Mouse (Mus musculus) CH12.LX (cell line): Measurements from ENCODE around the gene Hexim2. TPM values are rescaled to one million over a fixed set of nuclear protein-coding genes. Genes with fewer than 3 reads are reported as not detected.
A peak's percentile ranks its signal among the peaks of the same experiment; 100 is the strongest.

Source experiments
- DNase-seq: peaks from one replicate; pipeline ENCODE4 v3.0.0-alpha.2; 2013; ENCODE audit errors: extremely low read depth
- H3K27ac ChIP-seq: 2 replicates; pipeline ENCODE4 v1.5.1; 2012; ENCODE audit warnings: low read depth, mild to moderate bottlenecking, control low read depth, moderate library complexity; ENCODE audit not compliant: insufficient read depth
- H3K27me3 ChIP-seq: replicated peaks from 2 replicates; pipeline ENCODE3; 2012; ENCODE audit warnings: inconsistent platforms
- H3K36me3 ChIP-seq, 2 experiments: replicated peaks in 1 of 2; 2 replicates each; pipeline versions ENCODE3 to v1.6.1; 2012; ENCODE audit warnings: inconsistent platforms in 1 of 2, low read length in 1 of 2, mild to moderate bottlenecking in 1 of 2, mixed read lengths in 1 of 2, moderate library complexity in 1 of 2; ENCODE audit not compliant: control insufficient read depth in 1 of 2, insufficient read depth in 1 of 2
- H3K4me1 ChIP-seq, 2 experiments: 2 replicates each; pipeline ENCODE4 v1.6.1; 2012; ENCODE audit warnings: inconsistent platforms in 1 of 2, moderate library complexity in 1 of 2; ENCODE audit not compliant: insufficient read depth in 2 of 2, control insufficient read depth in 1 of 2
- H3K4me2 ChIP-seq: 2 replicates; pipeline ENCODE4 v1.6.1; 2012; ENCODE audit warnings: low read depth, mild to moderate bottlenecking, control low read depth; ENCODE audit not compliant: poor library complexity, insufficient read depth, severe bottlenecking
- H3K4me3 ChIP-seq, 3 experiments: fragments of 150-350 bp in 1 of 3; sonication (generic) in 1 of 3; replicated peaks in 1 of 3; 2 replicates each; pipeline versions ENCODE3 to v1.5.1; 2011 to 2012; ENCODE audit warnings: low read depth in 2 of 3, low read length in 2 of 3, mild to moderate bottlenecking in 2 of 3, moderate library complexity in 2 of 3, control low read depth in 1 of 3, improper control_type of control experiment in 1 of 3, inconsistent platforms in 1 of 3, mixed read lengths in 1 of 3; ENCODE audit not compliant: poor library complexity in 1 of 3
- H3K79me2 ChIP-seq: replicated peaks from 2 replicates; pipeline ENCODE4 v1.6.1; 2012; ENCODE audit warnings: mild to moderate bottlenecking, moderate library complexity; ENCODE audit not compliant: control insufficient read depth, poor library complexity, insufficient read depth, severe bottlenecking; ENCODE audit errors: extremely low read depth
- H3K9ac ChIP-seq: 2 replicates; pipeline ENCODE4 v1.6.1; 2012; ENCODE audit warnings: low read depth, mild to moderate bottlenecking, control low read depth, moderate library complexity; ENCODE audit not compliant: insufficient read depth
- H3K9me3 ChIP-seq: replicated peaks from 2 replicates; pipeline ENCODE3; 2012; ENCODE audit warnings: low read length, inconsistent platforms, mixed read lengths
- BHLHE40 ChIP-seq: IDR thresholded peaks from 2 replicates; pipeline ENCODE4 v1.6.1; 2011; ENCODE audit warnings: mild to moderate bottlenecking, low read depth, low read length, improper control_type of control experiment
- CHD1 ChIP-seq: IDR thresholded peaks from 2 replicates; pipeline ENCODE4 v1.6.1; 2012; ENCODE audit warnings: low read depth, low read length, improper control_type of control experiment, inconsistent platforms
- CHD2 ChIP-seq: IDR thresholded peaks from 2 replicates; pipeline ENCODE4 v1.6.1; 2011; ENCODE audit warnings: low read length, improper control_type of control experiment
- CTCF ChIP-seq, 2 experiments: IDR thresholded peaks in 1 of 2; conservative IDR thresholded peaks in 1 of 2; 2 replicates each; pipeline ENCODE4 v1.5.1; 2011 to 2012; ENCODE audit warnings: low read depth in 2 of 2, low read length in 2 of 2, improper control_type of control experiment in 1 of 2, inconsistent platforms in 1 of 2, mild to moderate bottlenecking in 1 of 2, moderate library complexity in 1 of 2
- E2F4 ChIP-seq: IDR thresholded peaks from 2 replicates; pipeline ENCODE4 v1.6.1; 2011; ENCODE audit warnings: low read depth, low read length, improper control_type of control experiment; ENCODE audit not compliant: insufficient replicate concordance
- ELF1 ChIP-seq: IDR thresholded peaks from 2 replicates; pipeline ENCODE4 v1.6.1; 2014; ENCODE audit warnings: low read depth, mild to moderate bottlenecking, inconsistent platforms, low read length, improper control_type of control experiment
- EP300 ChIP-seq: IDR thresholded peaks from 2 replicates; pipeline ENCODE4 v1.6.1; 2011; ENCODE audit warnings: low read length, improper control_type of control experiment
- ETS1 ChIP-seq: conservative IDR thresholded peaks from 2 replicates; pipeline ENCODE4 v1.6.1; 2012; ENCODE audit warnings: low read depth, mild to moderate bottlenecking, inconsistent platforms, low read length, improper control_type of control experiment, moderate library complexity
- GABPA ChIP-seq: IDR thresholded peaks from 2 replicates; pipeline ENCODE4 v1.6.1; 2012; ENCODE audit warnings: low read depth, low read length, improper control_type of control experiment, inconsistent platforms; ENCODE audit not compliant: insufficient replicate concordance
- HCFC1 ChIP-seq: IDR thresholded peaks from 2 replicates; pipeline ENCODE4 v1.6.1; 2012; ENCODE audit warnings: low read depth, mild to moderate bottlenecking, inconsistent platforms, low read length, improper control_type of control experiment
- IRF4 ChIP-seq: IDR thresholded peaks from 2 replicates; pipeline ENCODE4 v1.6.1; 2014; ENCODE audit warnings: low read depth, mild to moderate bottlenecking, inconsistent platforms, low read length, improper control_type of control experiment
- KAT2A ChIP-seq: IDR thresholded peaks from 2 replicates; pipeline ENCODE4 v1.6.1; 2012; ENCODE audit warnings: low read length, improper control_type of control experiment, inconsistent platforms; ENCODE audit not compliant: insufficient replicate concordance
- MAX ChIP-seq: IDR thresholded peaks from 2 replicates; pipeline ENCODE4 v1.6.1; 2011; ENCODE audit warnings: low read length, improper control_type of control experiment
- MAZ ChIP-seq: IDR thresholded peaks from 2 replicates; pipeline ENCODE4 v1.6.1; 2012; ENCODE audit warnings: low read depth, mild to moderate bottlenecking, inconsistent platforms, low read length, improper control_type of control experiment, moderate library complexity
- MEF2A ChIP-seq: IDR thresholded peaks from 2 replicates; pipeline ENCODE4 v1.6.1; 2014; ENCODE audit warnings: low read depth, mild to moderate bottlenecking, inconsistent platforms, low read length, improper control_type of control experiment, borderline replicate concordance
- MXI1 ChIP-seq: IDR thresholded peaks from 2 replicates; pipeline ENCODE4 v1.6.1; 2011; ENCODE audit warnings: mild to moderate bottlenecking, low read depth, low read length, improper control_type of control experiment
- MYC ChIP-seq: IDR thresholded peaks from 2 replicates; pipeline ENCODE4 v1.6.1; 2011; ENCODE audit warnings: low read depth, mild to moderate bottlenecking, improper control_type of control experiment, low read length
- NELFE ChIP-seq: IDR thresholded peaks from 2 replicates; pipeline ENCODE4 v1.6.1; 2011; ENCODE audit warnings: low read depth, low read length, improper control_type of control experiment
- NRF1 ChIP-seq: IDR thresholded peaks from 2 replicates; pipeline ENCODE4 v1.6.1; 2014; ENCODE audit warnings: low read depth, mild to moderate bottlenecking, inconsistent platforms, low read length, improper control_type of control experiment, moderate library complexity
- PAX5 ChIP-seq: IDR thresholded peaks from 2 replicates; pipeline ENCODE4 v1.6.1; 2012; ENCODE audit warnings: low read length, inconsistent platforms, mixed read lengths
- POLR2A ChIP-seq: IDR thresholded peaks from 2 replicates; pipeline ENCODE4 v1.6.1; 2011; ENCODE audit warnings: low read depth, mild to moderate bottlenecking, improper control_type of control experiment, low read length
- POLR2AphosphoS2 ChIP-seq: IDR thresholded peaks from 2 replicates; pipeline ENCODE4 v1.6.1; 2011; ENCODE audit warnings: low read depth, low read length, improper control_type of control experiment
- RAD21 ChIP-seq: IDR thresholded peaks from 2 replicates; pipeline ENCODE4 v1.6.1; 2011; ENCODE audit warnings: low read depth, mild to moderate bottlenecking, low read length, improper control_type of control experiment, moderate library complexity
- RCOR1 ChIP-seq: conservative IDR thresholded peaks from 2 replicates; pipeline ENCODE4 v1.6.1; 2012; ENCODE audit warnings: low read depth, mild to moderate bottlenecking, inconsistent platforms, low read length, improper control_type of control experiment
- SMC3 ChIP-seq: IDR thresholded peaks from 2 replicates; pipeline ENCODE4 v1.6.1; 2011; ENCODE audit warnings: low read depth, low read length, improper control_type of control experiment
- TBP ChIP-seq: conservative IDR thresholded peaks from 2 replicates; pipeline ENCODE4 v1.6.1; 2011; ENCODE audit warnings: low read depth, low read length, improper control_type of control experiment
- TCF12 ChIP-seq: IDR thresholded peaks from 2 replicates; pipeline ENCODE4 v1.6.1; 2014; ENCODE audit warnings: low read depth, mild to moderate bottlenecking, inconsistent platforms, low read length, improper control_type of control experiment
- UBTF ChIP-seq: IDR thresholded peaks from 2 replicates; pipeline ENCODE4 v1.6.1; 2012; ENCODE audit warnings: low read depth, mild to moderate bottlenecking, inconsistent platforms, low read length, improper control_type of control experiment, moderate library complexity
- USF1 ChIP-seq: IDR thresholded peaks from 2 replicates; pipeline ENCODE4 v1.6.1; 2014; ENCODE audit warnings: low read depth, mild to moderate bottlenecking, inconsistent platforms, low read length, improper control_type of control experiment
- USF2 ChIP-seq: conservative IDR thresholded peaks from 2 replicates; pipeline ENCODE4 v1.6.1; 2011; ENCODE audit warnings: low read depth, low read length, improper control_type of control experiment
- ZC3H11A ChIP-seq: IDR thresholded peaks from 2 replicates; pipeline ENCODE4 v1.6.1; 2012; ENCODE audit warnings: low read depth, mild to moderate bottlenecking, inconsistent platforms, low read length, improper control_type of control experiment
- ZKSCAN1 ChIP-seq: IDR thresholded peaks from 2 replicates; pipeline ENCODE4 v1.6.1; 2012; ENCODE audit warnings: low read depth, inconsistent platforms, low read length, improper control_type of control experiment, borderline replicate concordance
- ZMIZ1 ChIP-seq: IDR thresholded peaks from 2 replicates; pipeline ENCODE4 v1.6.1; 2012; ENCODE audit warnings: low read depth, mild to moderate bottlenecking, inconsistent platforms, low read length, improper control_type of control experiment
- ZNF384 ChIP-seq: IDR thresholded peaks from 2 replicates; pipeline ENCODE4 v1.6.1; 2012; ENCODE audit warnings: low read depth, low read length, improper control_type of control experiment, inconsistent platforms
- dilution Hi-C: fragments of 300-500 bp; cut with MboI; formaldehyde crosslinking; loops from 2 replicates; pipeline ENCODE4 v1.14.3; 2020; ENCODE audit warnings: low sequenced_read_pairs; ENCODE audit not compliant: extremely low pct_unique_long_range_greater_than_20kb, extremely low pct_ligation_motif_present
- in situ Hi-C: fragments of 300-500 bp; cut with MboI; formaldehyde crosslinking; loops from 3 replicates; pipeline ENCODE4 v1.14.3; 2019; ENCODE audit warnings: low sequenced_read_pairs, low pct_ligation_motif_present, low pct_unique_long_range_greater_than_20kb, mixed read lengths
- polyA plus RNA-seq: library from polyadenylated mRNA; unstranded; fragments of >175 nt; gene quantifications from 2 replicates; pipeline ENCODE4 v1.2.1, GENCODE M21; 2012; ENCODE audit warnings: low read depth; ENCODE audit not compliant: insufficient read length
- total RNA-seq, 2 experiments: library from RNA; depleted of rRNA; stranded (reverse); fragments of 300-350 nt in 1 of 2; fragments of >200 nt in 1 of 2; gene quantifications; 2 replicates each; pipeline ENCODE4 v1.2.3; 2012 to 2014

Gene Hexim2
- total and polyA plus RNA-seq, 3 experiments: 27.0 to 33.3 (median 28.8) TPM

DNA sequence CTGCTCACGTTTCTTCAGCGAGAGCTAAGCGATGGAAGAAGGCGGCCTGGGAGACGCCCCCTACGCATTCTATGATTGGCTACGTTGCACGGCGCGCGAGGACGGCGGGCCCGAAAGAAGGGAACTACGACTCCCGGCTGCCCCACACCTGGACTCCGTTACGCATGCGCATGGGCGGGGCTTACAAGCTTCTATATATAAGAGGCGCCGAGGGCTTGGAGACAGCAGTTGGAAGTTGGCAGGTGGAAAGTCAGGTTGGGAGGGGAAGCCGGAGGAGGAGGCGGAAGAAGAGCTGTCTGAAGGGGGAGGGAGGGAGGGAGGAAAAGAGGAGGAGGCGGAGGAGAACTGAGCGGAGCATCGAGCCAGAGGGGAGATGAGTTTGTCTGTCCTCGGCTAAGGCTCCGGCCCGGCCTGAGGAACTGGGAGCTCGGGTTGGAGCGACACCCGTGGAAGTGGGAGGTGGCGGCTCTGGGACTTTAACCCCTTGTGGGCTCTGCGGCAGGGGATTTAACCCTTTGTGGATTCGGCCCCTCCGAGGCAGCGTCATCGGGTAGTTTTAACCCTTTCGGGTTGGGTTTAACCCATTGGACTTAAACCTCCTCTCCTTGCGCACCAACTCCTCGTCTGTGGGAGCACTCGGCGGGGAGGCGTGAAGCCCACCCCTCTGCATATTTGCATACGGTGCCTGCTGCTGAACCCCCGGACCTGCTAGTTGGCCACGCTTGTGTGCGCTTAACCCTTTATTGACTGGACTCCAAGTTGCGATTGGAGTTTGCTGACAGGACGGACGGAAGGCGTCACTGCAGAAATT lies 16.0 kb upstream of the Hexim2 start, which contains the start of gene Hexim1:
Hexim1 (plus strand) TSS at position 224 of the 811 bp plus-strand sequence.
- H3K27ac ChIP-seq: peak within 1 kb of the TSS; percentile 95
- H3K9me3 ChIP-seq: no peaks in the 10 kb centered on the region
- in situ Hi-C loops: no loop called here
- H3K4me3 ChIP-seq: peak within 1 kb of the TSS; percentile 74 to 84 (median 82)
- peaks cover 22% of the 10 kb centered on the region for H3K79me2 ChIP-seq
- H3K4me1 ChIP-seq: peaks cover 6 to 26% of the 10 kb centered on the region in 2 experiments; a peak in 3 of 4 replicates
- DNase-seq: peak; percentile 100
- H3K4me2 ChIP-seq: peak within 1 kb of the TSS; percentile 74
- peaks cover 7 to 31% of the 10 kb centered on the region in 2 experiments for H3K36me3 ChIP-seq
- peak within 1 kb of the TSS; percentile 95 for H3K9ac ChIP-seq
- H3K27me3 ChIP-seq: no peaks in the 10 kb centered on the region
- dilution Hi-C loops: no loop called here
- TF ChIP-seq ZMIZ1: peak; percentile 99
- TF ChIP-seq CHD2: peak; percentile 77; the same call in 1 of the 2 replicates
- TF ChIP-seq TBP: peak; percentile 94
- TF ChIP-seq RCOR1: no peak; the same call in 1 of the 2 replicates
- peak; percentile 96; the same call in 1 of the 2 replicates for TF ChIP-seq KAT2A
- TF ChIP-seq GABPA: peak; percentile 90; the same call in 1 of the 2 replicates
- no peak for TF ChIP-seq RAD21
- TF ChIP-seq EP300: no peak
- TF ChIP-seq UBTF: peak; percentile 81
- 0 out of 2 replicates have a peak, but pooled peaks have one; percentile 41 for TF ChIP-seq MAX
- peak; percentile 40 for TF ChIP-seq BHLHE40
- TF ChIP-seq MYC: no peak
- peak; percentile 99 for TF ChIP-seq MAZ
- TF ChIP-seq E2F4: peak; percentile 67; the same call in 1 of the 2 replicates
- peak; percentile 98 for TF ChIP-seq NRF1
- peak; percentile 97 for TF ChIP-seq POLR2AphosphoS2
- peak; percentile 64 for TF ChIP-seq MXI1
- TF ChIP-seq ZNF384: peak; percentile 67; the same call in 1 of the 2 replicates
- no peak; the same call in 1 of the 2 replicates for TF ChIP-seq ZKSCAN1
- TF ChIP-seq CHD1: no peak
- TF ChIP-seq CTCF (conservative IDR thresholded peaks at IDR 0.05 in 1 of 2, IDR thresholded peaks at IDR 0.05 in 1 of 2; ENCODE audit: low read depth in 2 of 2, low read length in 2 of 2): no peak
- TF ChIP-seq NELFE: peak; percentile 100
- TF ChIP-seq ZC3H11A: no peak
- TF ChIP-seq USF1: peak; percentile 12; the same call in 1 of the 2 replicates
- peak; percentile 83 for TF ChIP-seq IRF4
- TF ChIP-seq SMC3: no peak
- no peak for TF ChIP-seq USF2
- TF ChIP-seq ELF1: peak; percentile 90
- TF ChIP-seq TCF12: peak; percentile 98
- peak; percentile 88 for TF ChIP-seq MEF2A
- peak; percentile 100 for TF ChIP-seq POLR2A
- TF ChIP-seq PAX5: no peak
- peak; percentile 92 for TF ChIP-seq HCFC1
- TF ChIP-seq ETS1: no peak; the same call in 1 of the 2 replicates
